Mouse (Mus musculus): ENCODE data around the gene Foxp1. TPM values are rescaled to one million over a fixed set of nuclear protein-coding genes. Genes with fewer than 3 reads are reported as not detected.

Gene Foxp1
- total RNA-seq, 2 experiments from 2014 or later, result 94.3 to 100 TPM

DNA sequence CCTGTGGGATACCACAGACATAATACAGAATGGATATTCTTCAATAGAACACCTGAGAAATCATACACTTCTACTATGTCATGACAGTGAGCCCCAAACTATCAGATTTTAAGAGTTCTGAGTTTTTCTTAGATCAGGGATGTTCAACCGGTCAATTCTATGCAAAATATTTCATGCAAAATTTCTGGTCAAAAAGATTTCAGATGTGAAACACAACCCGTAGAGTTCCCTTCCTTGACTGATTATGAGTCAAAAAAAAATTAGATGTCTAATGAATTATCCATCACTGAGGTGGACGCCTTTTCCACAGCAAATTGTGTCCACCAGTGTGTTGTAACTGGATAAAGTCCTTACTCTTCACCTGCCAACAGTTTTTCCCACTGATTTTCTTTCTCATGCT is 188.3 kb downstream of the Foxp1 start:
- no peak for DNase-seq (ENCODE audit: low spot score in 2 of 2)

DNA sequence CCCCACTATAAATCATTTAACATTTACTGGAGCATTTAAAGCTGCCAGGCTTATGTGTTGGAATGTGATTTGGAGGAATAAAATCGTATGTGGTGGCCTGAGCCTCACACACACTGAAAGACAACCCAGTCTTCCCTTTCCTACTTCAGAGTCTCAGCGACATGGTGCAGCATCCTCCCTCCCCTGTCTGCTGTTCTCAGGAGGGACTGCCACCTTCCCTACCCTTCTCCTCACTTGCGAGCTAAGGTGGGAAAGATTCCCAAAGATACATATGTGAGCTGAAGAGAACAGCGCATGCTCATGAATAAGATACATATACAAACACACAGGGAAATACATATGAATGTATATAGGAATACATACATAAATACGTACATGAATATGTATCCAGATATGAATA is 189.4 kb downstream of the Foxp1 start:
- no peak for DNase-seq (ENCODE audit: low spot score in 2 of 2)

DNA sequence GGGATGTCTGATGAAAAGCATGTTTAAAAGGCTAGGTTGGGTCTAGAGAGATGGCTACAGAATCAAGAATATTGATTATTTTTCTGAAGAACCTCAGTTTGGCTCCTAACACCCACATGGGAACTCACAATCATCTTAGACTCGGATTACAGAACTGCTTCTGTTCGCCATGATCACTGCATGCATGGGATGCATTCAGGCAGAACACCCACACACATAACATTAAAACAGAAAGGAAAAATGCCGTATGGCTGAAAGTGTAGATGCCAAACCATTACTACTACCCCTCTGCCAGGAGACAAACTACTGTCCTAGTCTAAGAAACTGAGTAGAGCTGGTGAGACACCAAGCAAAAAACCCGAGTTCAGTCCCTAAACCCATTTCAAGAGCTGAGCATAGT is 192.4 kb downstream of the Foxp1 start:
- DNase-seq (ENCODE audit: low spot score in 2 of 2), result no peak

DNA sequence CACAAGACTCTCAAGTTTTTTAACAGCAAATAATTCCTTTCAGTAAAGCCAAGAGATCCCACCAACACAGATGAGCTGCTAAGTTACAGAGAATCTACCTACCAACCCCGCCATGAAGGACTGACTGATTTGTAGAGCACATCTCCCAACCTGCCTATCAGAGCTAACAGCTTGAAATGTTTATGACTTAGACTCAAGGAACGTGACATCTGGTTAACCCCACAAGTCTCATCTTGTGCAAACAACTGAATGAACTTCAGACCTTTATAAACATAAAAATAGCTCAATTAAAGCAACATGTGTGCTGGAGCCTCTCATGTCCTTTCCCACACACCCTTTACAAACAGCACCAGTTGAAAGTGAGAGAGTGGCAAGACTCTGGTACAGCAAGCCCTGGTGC is 193.9 kb downstream of the Foxp1 start:
- DNase-seq (ENCODE audit: low spot score in 2 of 2), result no peak

- DNase-seq (ENCODE audit: low spot score in 2 of 2), result no peak
These were observed 194.4 kb downstream of the Foxp1 start for GRCm38 (mm10) chr6:99328146-99328545.

- DNase-seq (ENCODE audit: low spot score in 2 of 2), result no peak
These were observed 194.8 kb downstream of the Foxp1 start for GRCm38 (mm10) chr6:99327721-99328120.

GRCm38 (mm10) chr6:99325881-99326280 is 196.6 kb downstream of the Foxp1 start:
- DNase-seq (ENCODE audit: low spot score in 2 of 2), result no peak

GRCm38 (mm10) chr6:99325461-99325860 is 197.1 kb downstream of the Foxp1 start:
- no peak for DNase-seq (ENCODE audit: low spot score in 2 of 2)

DNA sequence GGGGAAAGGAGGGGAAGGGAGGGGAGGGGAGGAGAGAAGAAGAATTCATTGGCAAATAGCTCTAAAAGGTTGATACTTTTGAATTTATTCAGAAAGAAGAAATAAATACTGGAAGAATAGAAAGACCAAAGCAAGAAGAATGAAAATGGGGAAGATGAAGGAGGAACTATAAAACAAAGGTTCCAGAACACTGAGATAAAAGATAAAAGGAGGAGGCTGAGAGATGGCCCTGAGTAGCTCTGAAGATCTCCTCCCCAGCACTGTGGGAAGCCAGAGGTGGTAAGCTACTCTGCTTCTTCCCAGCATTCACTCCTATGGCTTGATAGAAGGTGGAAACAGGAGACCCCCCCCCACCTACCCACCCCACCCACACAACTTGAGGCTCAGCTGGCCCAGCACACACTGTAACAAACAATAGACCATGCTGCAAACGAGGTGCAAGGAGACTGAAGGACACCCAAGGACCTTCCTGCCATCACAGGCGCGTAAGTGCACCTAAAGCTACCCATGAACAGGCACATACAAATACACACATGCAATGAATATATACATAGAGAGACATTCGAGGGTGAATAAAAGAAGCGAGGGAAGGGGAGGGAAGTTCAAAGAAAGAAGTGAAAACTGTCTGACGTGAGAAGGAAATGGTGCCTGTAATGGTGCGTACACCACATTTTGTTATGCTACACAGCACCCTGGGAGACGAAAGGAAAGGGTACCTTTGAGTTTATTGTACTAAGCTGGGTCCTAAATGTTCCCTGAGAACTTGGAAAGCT is 200.2 kb downstream of the Foxp1 start:
- DNase-seq (ENCODE audit: low spot score in 2 of 2), result no peak

DNA sequence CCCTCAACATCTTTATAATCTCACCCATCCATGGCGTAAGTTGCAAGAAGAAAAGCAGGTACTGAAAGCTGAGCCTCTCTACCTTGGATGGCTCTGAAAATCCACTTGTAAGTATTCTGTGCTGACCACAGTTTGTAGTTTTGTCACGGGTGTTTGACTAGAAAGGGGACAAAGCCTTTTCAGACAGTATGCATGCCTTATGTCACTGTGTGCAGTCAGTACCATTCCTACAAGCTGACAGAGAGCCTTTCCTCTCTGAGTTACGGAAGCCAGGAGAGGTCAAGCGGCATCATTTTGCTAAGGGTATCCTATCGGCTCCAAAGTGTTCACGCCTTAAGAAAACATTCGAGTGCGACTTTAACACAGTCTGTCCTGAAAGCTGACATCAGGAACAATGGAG is 202.1 kb downstream of the Foxp1 start:
- DNase-seq (ENCODE audit: low spot score in 2 of 2), result no peak

GRCm38 (mm10) chr6:99319415-99320405 is 202.8 kb downstream of the Foxp1 start:
- DNase-seq (ENCODE audit: low spot score in 2 of 2), result no peak

GRCm38 (mm10) chr6:99314746-99315145 is 207.8 kb downstream of the Foxp1 start:
- DNase-seq (ENCODE audit: low spot score in 2 of 2), result no peak

DNA sequence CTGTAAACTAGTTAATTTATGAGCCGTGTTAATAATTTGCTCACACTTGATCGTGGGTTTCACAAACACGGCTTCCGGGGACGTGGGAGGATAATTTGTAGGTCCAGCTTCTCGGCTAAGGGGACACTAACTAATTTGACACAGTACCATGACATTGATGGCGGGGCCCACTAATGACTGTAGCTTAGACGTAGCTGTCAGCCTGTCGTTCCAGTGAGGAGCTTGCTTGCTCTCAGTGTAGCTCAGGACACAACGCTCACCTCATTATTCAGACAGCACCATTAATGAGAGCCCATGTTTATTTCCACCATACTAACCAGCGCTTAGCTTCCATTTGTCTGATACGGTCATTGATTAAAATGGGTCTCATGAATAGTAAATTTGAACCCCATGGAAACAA is 212.0 kb downstream of the Foxp1 start:
- no peak for DNase-seq (ENCODE audit: low spot score in 2 of 2)

GRCm38 (mm10) chr6:99310171-99310500 is 212.4 kb downstream of the Foxp1 start:
- DNase-seq (ENCODE audit: low spot score in 2 of 2), result no peak

DNA sequence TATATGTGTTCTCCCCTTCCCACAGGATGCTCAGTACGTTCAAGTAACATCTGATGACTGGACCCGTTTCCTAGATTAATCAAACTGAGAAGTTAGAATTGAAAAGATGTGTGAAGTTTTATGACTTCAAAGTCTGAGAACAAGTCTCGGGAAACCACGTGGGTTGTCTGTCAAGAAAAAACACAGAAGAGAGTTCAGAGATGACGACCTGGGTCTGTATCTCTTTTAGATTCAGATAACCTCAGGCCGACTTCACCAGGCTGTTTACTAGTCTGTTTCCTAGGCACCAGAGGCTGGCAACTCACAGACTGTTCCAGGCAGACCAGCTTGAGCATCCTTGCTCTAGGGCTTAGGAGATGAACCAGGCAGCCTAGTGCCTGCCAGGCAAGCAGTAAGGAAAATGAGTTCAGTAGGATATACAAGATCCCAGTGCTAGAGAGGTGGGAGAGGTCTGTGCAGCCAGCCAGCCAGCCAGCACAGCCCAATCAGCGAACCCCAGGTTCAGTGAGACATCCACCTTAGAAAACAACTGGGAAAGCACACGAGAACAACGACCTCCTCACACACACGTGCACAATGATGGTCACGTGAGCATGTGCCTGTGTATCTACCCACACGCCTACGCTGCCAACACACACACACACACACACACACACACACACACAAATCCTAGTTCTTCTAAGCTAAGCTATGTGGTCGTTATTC is 212.9 kb downstream of the Foxp1 start:
- DNase-seq (ENCODE audit: low spot score in 2 of 2), result peak in 1 of 2 experiments; percentile 23

GRCm38 (mm10) chr6:99305751-99306150 is 216.8 kb downstream of the Foxp1 start:
- no peak for DNase-seq (ENCODE audit: low spot score in 2 of 2)

- DNase-seq (ENCODE audit: low spot score in 2 of 2), result no peak
These were observed 217.3 kb downstream of the Foxp1 start for GRCm38 (mm10) chr6:99305236-99305635.

DNA sequence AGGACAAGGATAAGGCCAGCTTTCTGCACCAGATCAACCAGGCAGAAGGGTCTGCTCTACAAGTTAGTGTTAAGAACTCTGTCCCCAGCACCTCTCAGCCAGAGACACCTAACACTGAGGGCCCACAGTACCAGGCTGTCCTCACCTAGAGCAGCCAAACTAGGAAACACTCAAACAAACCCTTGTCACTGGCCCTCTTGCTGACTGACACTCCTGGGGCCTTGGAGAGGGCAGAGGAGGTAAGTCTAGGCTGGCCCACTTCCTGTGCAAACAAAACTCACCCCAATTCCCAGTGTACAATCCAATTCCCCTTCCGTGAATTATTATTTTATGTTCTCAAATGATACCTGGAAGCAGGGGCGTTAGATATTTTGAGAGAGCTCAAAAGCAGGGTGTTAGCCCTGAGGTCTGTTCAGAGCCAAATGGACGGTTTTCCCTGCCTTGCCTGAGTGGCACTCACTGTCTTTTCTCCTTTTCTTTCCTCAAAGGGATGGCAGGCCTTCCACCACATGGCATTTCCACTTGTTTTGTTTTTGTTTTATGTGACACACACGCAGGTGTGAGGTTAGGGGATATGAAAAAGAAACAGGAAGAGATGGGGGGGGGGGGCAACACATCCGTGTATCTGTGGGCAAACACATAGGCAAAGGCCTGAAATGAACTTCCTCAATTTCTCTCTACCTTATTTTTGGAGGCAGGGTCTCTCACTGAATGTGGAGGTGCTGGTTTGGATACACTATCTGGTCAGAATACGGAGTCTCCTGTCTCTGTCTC is 219.7 kb downstream of the Foxp1 start:
- DNase-seq (ENCODE audit: low spot score in 2 of 2), result no peak

- no peak for DNase-seq (ENCODE audit: low spot score in 2 of 2)
These were observed 220.6 kb downstream of the Foxp1 start for GRCm38 (mm10) chr6:99301923-99302322.

- DNase-seq (ENCODE audit: low spot score in 2 of 2), result no peak
These were observed 222.3 kb downstream of the Foxp1 start for GRCm38 (mm10) chr6:99300235-99300634.

- peak in 1 of 2 experiments; percentile 16 for DNase-seq (ENCODE audit: low spot score in 2 of 2)
These were observed 223.3 kb downstream of the Foxp1 start for GRCm38 (mm10) chr6:99299196-99299595.

Data from layer of hippocampus, adult 18-20 months (tissue).